In the genomic region with DNA sequence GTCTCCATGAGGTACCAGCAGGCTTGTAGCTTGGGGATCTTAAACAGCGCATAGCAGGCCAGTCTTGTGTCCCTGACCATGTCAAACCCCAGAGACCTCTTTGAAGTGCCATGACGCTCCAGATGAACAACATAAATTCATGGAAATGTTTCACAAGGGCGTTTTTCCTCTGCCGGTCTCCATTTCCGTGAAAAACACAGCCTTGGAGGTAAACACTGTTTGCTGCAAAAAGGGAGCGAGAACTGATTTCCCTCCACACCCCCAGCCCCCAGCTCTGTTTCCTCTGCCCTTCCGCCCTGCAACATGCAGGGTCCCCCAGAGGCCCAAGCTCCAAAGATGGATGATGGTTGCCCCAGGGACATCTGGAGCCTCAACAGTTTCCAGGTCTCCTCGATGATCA, we compare ENCODE assay signal across 11 mouse cellular contexts. TPM values are rescaled to one million over a fixed set of nuclear protein-coding genes. Genes with fewer than 3 reads are reported as not detected.
A peak's percentile ranks its signal among the peaks of the same experiment; 100 is the strongest.
DNase-seq lines count a peak whose midpoint lies in the region; ATAC-seq and TF ChIP-seq lines count a peak whose summit lies in the region.
"Had no signal": no experiment of that assay in that cellular context is flagged by ENCODE, and none has a peak within 500 bp of the region (broad histone marks: within the 10 kb centered on the region; RNA-seq: fewer than 3 reads in every experiment).

No protein-coding gene starts in this region.

- ATAC-seq in heart, embryonic 12.5 days (ENCODE audit: insufficient number of reproducible peaks, low FRiP score): no peak
- ATAC-seq in forebrain, embryonic 16.5 days: no peak
- no peak for ATAC-seq in neural tube, embryonic 13.5 days (ENCODE audit: low read depth)

- WGBS in heart, embryonic 12.5 days: 59% methylated on average over 8 of the region's 8 CpGs
- WGBS in forebrain, embryonic 16.5 days: 70% methylated on average over 8 of the region's 8 CpGs
- 55% methylated on average over 8 of the region's 8 CpGs for WGBS in neural tube, embryonic 13.5 days

- no peaks in the 10 kb centered on the region for H3K36me3 ChIP-seq in heart, embryonic 12.5 days
- no peaks in the 10 kb centered on the region for H3K36me3 ChIP-seq in forebrain, embryonic 16.5 days (ENCODE audit: control insufficient read depth, insufficient read depth)
- H3K36me3 ChIP-seq in neural tube, embryonic 13.5 days: no peaks in the 10 kb centered on the region
- H3K36me3 ChIP-seq: embryonic facial prominence, embryonic 12.5 days; liver, embryonic 13.5 days had no signal

- H3K27ac ChIP-seq in heart, embryonic 12.5 days (ENCODE audit: poor library complexity, severe bottlenecking): no peak overlapping the region
- H3K27ac ChIP-seq in left cerebral cortex, adult 2 months: peak overlapping the region; percentile 94
- peak overlapping the region; percentile 41 for H3K27ac ChIP-seq in forebrain, embryonic 16.5 days (ENCODE audit: low read length)
- H3K27ac ChIP-seq in neural tube, embryonic 13.5 days (replicated peaks): 0 out of 2 replicates have a peak overlapping the region, but pooled peaks have one; percentile 19
- H3K27ac ChIP-seq: embryonic facial prominence, embryonic 12.5 days; liver, embryonic 13.5 days; macrophage had no signal

- no peak overlapping the region for H3K9ac ChIP-seq in heart, embryonic 12.5 days
- H3K9ac ChIP-seq in forebrain, embryonic 16.5 days (replicated peaks; ENCODE audit: low read depth, low read length): no peak overlapping the region
- no peak overlapping the region for H3K9ac ChIP-seq in neural tube, embryonic 13.5 days
- H3K9ac ChIP-seq: embryonic facial prominence, embryonic 12.5 days; liver, embryonic 13.5 days had no signal

- H3K4me2 ChIP-seq in heart, embryonic 12.5 days: no peak overlapping the region
- H3K4me2 ChIP-seq in forebrain, embryonic 16.5 days (ENCODE audit: low read length): no peak overlapping the region
- H3K4me2 ChIP-seq in neural tube, embryonic 13.5 days: 0 out of 2 replicates have a peak overlapping the region, but pooled peaks have one; percentile 0
- H3K4me2 ChIP-seq: embryonic facial prominence, embryonic 12.5 days; liver, embryonic 13.5 days had no signal

- peaks cover 5% of the 10 kb centered on the region for H3K4me1 ChIP-seq in heart, embryonic 12.5 days (replicated peaks)
- H3K4me1 ChIP-seq in forebrain, embryonic 16.5 days (replicated peaks; ENCODE audit: control insufficient read depth, insufficient read depth, low read length): peaks cover 45% of the 10 kb centered on the region
- peaks cover 48% of the 10 kb centered on the region for H3K4me1 ChIP-seq in neural tube, embryonic 13.5 days (replicated peaks)
- H3K4me1 ChIP-seq: liver, embryonic 13.5 days had no signal

- H3K4me3 ChIP-seq in heart, embryonic 12.5 days: no peak overlapping the region
- H3K4me3 ChIP-seq in left cerebral cortex, adult 2 months: no peak overlapping the region
- H3K4me3 ChIP-seq in forebrain, embryonic 16.5 days (replicated peaks; ENCODE audit: low read length): no peak overlapping the region
- no peak overlapping the region for H3K4me3 ChIP-seq in neural tube, embryonic 13.5 days
- H3K4me3 ChIP-seq: embryonic facial prominence, embryonic 12.5 days; liver, embryonic 13.5 days had no signal

- intact Hi-C loops in left cerebral cortex, adult 2 months (cut with DNase I): no loop called here
- intact Hi-C loops in left cerebral cortex, postnatal 25 days (cut with DNase I): no loop called here

- H3K9me3 ChIP-seq in heart, embryonic 12.5 days (replicated peaks): no peaks in the 10 kb centered on the region
- no peaks in the 10 kb centered on the region for H3K9me3 ChIP-seq in forebrain, embryonic 16.5 days (ENCODE audit: control insufficient read depth, low read length)
- H3K9me3 ChIP-seq in neural tube, embryonic 13.5 days: no peaks in the 10 kb centered on the region
- H3K9me3 ChIP-seq: embryonic facial prominence, embryonic 12.5 days; liver, embryonic 13.5 days had no signal

- TF ChIP-seq CTCF in left cerebral cortex, adult 2 months (IDR thresholded peaks at IDR 0.05): no peak

- DNase-seq in heart, adult 8-10 months (ENCODE audit: low spot score): peak; percentile 51
- no peak for DNase-seq in left cerebral cortex, adult 2 months (ENCODE audit: extremely low spot score in 1 of 2, low spot score in 2 of 2)
- no peak for DNase-seq in left cerebral cortex, postnatal 25 days (ENCODE audit: low spot score in 2 of 2)
- DNase-seq in embryo, embryonic 10.5 days (ENCODE audit: low spot score): no peak
- DNase-seq: gastrocnemius, postnatal 25 days; liver, embryonic 13.5 days had no signal

- no peaks in the 10 kb centered on the region for H3K27me3 ChIP-seq in heart, embryonic 12.5 days (replicated peaks)
- H3K27me3 ChIP-seq in forebrain, embryonic 16.5 days (replicated peaks; ENCODE audit: control insufficient read depth, insufficient read depth, low read length): no peaks in the 10 kb centered on the region
- no peaks in the 10 kb centered on the region for H3K27me3 ChIP-seq in neural tube, embryonic 13.5 days
- H3K27me3 ChIP-seq: embryonic facial prominence, embryonic 12.5 days had no signal

RNA-seq across cellular contexts. Expression of gene Calm1, which starts 24.3 kb away (rescaled TPM):
- 100 to 1,000 TPM; 183 to 222 (median 211) TPM for total RNA-seq in heart, adult 8-10 months (2022)
- 849 and 887 TPM in 2 replicates for polyA plus RNA-seq in heart, embryonic 12.5 days (2016; fragmentation: Nextera tagmentation; extraction: Ambion mirVana)
- total RNA-seq in left cerebral cortex, adult 2 months (2021): 1,000 to 10,000 TPM; 2,238 to 2,247 TPM
- total RNA-seq in left cerebral cortex, postnatal 25 days (2021): 1,000 to 10,000 TPM; 2,231 to 2,341 TPM
- polyA plus RNA-seq in forebrain, embryonic 16.5 days (2015; fragmentation: Nextera tagmentation; extraction: Ambion mirVana): 2,124 and 2,140 TPM in 2 replicates
- polyA plus RNA-seq in neural tube, embryonic 13.5 days (2015; fragmentation: Nextera tagmentation; extraction: Ambion mirVana): 2,474 and 2,486 TPM in 2 replicates

Comparison
In these comparisons a context has a peak if more than half of its experiments do, and no peak if none do; other contexts are left out.
1. RNA of gene Calm1, which starts 24.3 kb away (total RNA-seq): 2,231 to 2,341 TPM in left cerebral cortex, postnatal 25 days and 2,238 to 2,247 TPM in left cerebral cortex, adult 2 months; 183 to 222 TPM in heart, adult 8-10 months; every median in the first group is over 10 times any median in the second.